Mouse (Mus musculus) heart, embryonic 15.5 days (tissue): ENCODE data around the gene Ncoa5. TPM values are rescaled to one million over a fixed set of nuclear protein-coding genes. Genes with fewer than 3 reads are reported as not detected.

Experiments
- ATAC-seq: fragments of 200-750 bp; cut with Nextera tagmentation; replicated peaks from 2 replicates; pipeline ENCODE4 v1.8.0; 2017; ENCODE audit warnings: low read depth, moderate TSS enrichment; ENCODE audit not compliant: insufficient number of reproducible peaks, insufficient read depth, low FRiP score
- H3K27ac ChIP-seq: fragments of 300-500 bp; sonication (generic); 2 replicates; pipeline ENCODE4 v1.5.1; 2015; ENCODE audit warnings: mild to moderate bottlenecking, inconsistent platforms
- H3K27me3 ChIP-seq: fragments of 300-500 bp; sonication (generic); 2 replicates; pipeline ENCODE4 v1.6.1; 2015; ENCODE audit warnings: inconsistent platforms
- H3K36me3 ChIP-seq: fragments of 300-500 bp; sonication (generic); 2 replicates; pipeline ENCODE4 v1.6.1; 2015; ENCODE audit warnings: mild to moderate bottlenecking, inconsistent platforms
- H3K4me1 ChIP-seq: fragments of 300-500 bp; sonication (generic); replicated peaks from 2 replicates; pipeline ENCODE4 v1.6.1; 2015; ENCODE audit warnings: inconsistent platforms
- H3K4me2 ChIP-seq: fragments of 300-500 bp; sonication (generic); 2 replicates; pipeline ENCODE4 v1.6.1; 2015; ENCODE audit warnings: inconsistent platforms, mild to moderate bottlenecking, moderate library complexity
- H3K4me3 ChIP-seq: fragments of 300-500 bp; sonication (generic); 2 replicates; pipeline ENCODE4 v1.5.1; 2015; ENCODE audit warnings: mild to moderate bottlenecking, inconsistent platforms
- H3K9ac ChIP-seq: fragments of 300-500 bp; sonication (generic); 2 replicates; pipeline ENCODE4 v1.6.1; 2015; ENCODE audit warnings: mild to moderate bottlenecking, inconsistent platforms
- H3K9me3 ChIP-seq: fragments of 300-500 bp; sonication (generic); replicated peaks from 2 replicates; pipeline ENCODE4 v1.6.1; 2016; ENCODE audit warnings: inconsistent platforms
- WGBS: fragments of 180-500 bp; shearing (Covaris S2); methylation state at CpG from one replicate; pipeline ENCODE4 v1.1.7; 2015; ENCODE audit warnings: mixed read lengths; 5-methylcytosine and 5-hydroxymethylcytosine counted together
- polyA plus RNA-seq: library from polyadenylated mRNA; unstranded; fragments of >200 nt; fragmentation: Nextera tagmentation; extraction: Ambion mirVana; gene quantifications from 2 replicates; pipeline ENCODE4 v1.2.1, GENCODE M21; 2015

Gene Ncoa5
- polyA plus RNA-seq, 1 experiment from 2014 or later = 38.6 TPM

DNA sequence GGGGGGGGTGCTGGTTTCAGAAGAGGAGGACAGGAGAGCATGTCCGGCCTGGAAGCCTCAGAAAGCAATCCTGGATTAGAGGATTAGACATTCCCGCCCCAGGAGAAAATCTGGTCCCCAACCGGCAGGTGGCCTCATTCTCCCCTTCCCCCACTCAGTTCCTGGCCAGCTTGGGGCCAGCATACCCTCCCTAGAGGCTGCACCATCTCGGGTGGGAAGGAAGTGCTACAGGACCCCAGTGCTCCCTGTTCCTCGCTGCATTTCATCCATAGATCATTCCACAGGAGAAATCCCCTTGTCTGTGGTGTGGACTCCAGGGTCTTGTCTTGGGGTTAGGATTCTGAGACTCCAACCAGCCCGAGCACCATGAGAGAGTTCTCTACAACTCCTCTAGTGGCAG lies 67.5 kb downstream of the Ncoa5 start:
- WGBS = 11% methylated on average over 6 of the region's 6 CpGs
- Histone ChIP-seq H3K4me2 (no peak overlapping the region), H3K9ac (no peak overlapping the region), H3K36me3 (no peaks in the 10 kb centered on the region), H3K4me1 (peaks cover 17% of the 10 kb centered on the region), H3K9me3 (no peaks in the 10 kb centered on the region), H3K4me3 (no peak overlapping the region), H3K27ac (no peak overlapping the region), H3K27me3 (peaks cover 90% of the 10 kb centered on the region)
- no peak for ATAC-seq

DNA sequence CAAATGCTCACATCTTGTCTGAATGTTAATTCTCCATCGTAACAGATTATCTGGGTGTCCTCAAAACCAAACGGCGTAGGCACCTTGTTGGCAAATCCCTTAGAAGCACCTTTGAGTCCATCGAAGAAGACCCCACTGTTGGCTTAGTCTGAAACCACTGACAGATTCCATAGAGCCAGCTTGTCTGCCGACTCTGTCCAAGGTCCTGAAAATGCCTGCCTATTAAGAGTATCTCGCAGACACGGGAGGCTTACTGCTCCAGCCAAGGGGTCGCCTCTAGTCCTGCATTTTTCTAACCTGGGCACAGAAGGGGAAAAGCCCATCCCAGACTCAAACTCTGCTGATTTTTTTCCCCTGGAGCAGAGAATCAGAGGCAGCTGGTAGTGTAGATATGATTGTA lies 68.3 kb downstream of the Ncoa5 start:
- H3K4me2 ChIP-seq = no peak overlapping the region
- no peak for ATAC-seq
- no peaks in the 10 kb centered on the region for H3K9me3 ChIP-seq
- WGBS = 15% methylated on average over 8 of the region's 8 CpGs
- H3K27ac ChIP-seq = no peak overlapping the region
- no peak overlapping the region for H3K4me3 ChIP-seq
- H3K9ac ChIP-seq = no peak overlapping the region
- H3K27me3 ChIP-seq = peaks cover 88% of the 10 kb centered on the region
- peaks cover 20% of the 10 kb centered on the region for H3K4me1 ChIP-seq
- H3K36me3 ChIP-seq = no peaks in the 10 kb centered on the region

DNA sequence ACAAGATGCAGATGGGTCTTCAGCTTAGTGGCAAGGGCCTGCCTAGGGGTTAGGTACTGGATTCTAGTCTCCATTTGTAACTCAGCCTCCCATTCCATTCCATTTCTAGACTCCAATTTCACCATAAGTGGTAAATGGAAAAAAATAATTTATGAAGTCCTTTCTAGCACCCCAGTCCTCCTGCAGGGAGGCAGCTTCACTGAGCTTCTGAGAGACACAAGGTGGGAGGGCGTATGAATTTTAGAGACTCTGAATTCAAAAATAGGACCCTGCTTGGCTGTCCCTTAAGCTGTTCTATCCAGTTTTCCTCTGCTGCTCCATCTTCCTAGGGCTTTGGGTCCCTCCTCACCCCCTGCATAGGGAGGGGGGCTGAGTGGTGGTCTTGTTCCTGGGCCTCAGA lies 69.7 kb downstream of the Ncoa5 start:
- Histone ChIP-seq H3K4me1 (peaks cover 22% of the 10 kb centered on the region), H3K27me3 (peaks cover 79% of the 10 kb centered on the region), H3K9me3 (no peaks in the 10 kb centered on the region), H3K36me3 (no peaks in the 10 kb centered on the region), H3K4me3 (no peak overlapping the region), H3K27ac (no peak overlapping the region), H3K9ac (no peak overlapping the region), H3K4me2 (no peak overlapping the region)
- WGBS = 90% methylated on average over 1 of the region's 1 CpGs
- ATAC-seq = no peak

- H3K4me1 ChIP-seq = peaks cover 22% of the 10 kb centered on the region
- H3K4me2 ChIP-seq = no peak overlapping the region
- H3K27ac ChIP-seq = no peak overlapping the region
- 47% methylated on average over 9 of the region's 9 CpGs for WGBS
- peaks cover 75% of the 10 kb centered on the region for H3K27me3 ChIP-seq
- no peak overlapping the region for H3K9ac ChIP-seq
- ATAC-seq = no peak
- no peaks in the 10 kb centered on the region for H3K9me3 ChIP-seq
- no peaks in the 10 kb centered on the region for H3K36me3 ChIP-seq
- H3K4me3 ChIP-seq = no peak overlapping the region
Measured at GRCm38 (mm10) chr2:164964242-164964894, 70.3 kb downstream of the Ncoa5 start.

- Histone ChIP-seq H3K36me3 (no peaks in the 10 kb centered on the region), H3K4me2 (no peak overlapping the region), H3K27me3 (peaks cover 53% of the 10 kb centered on the region), H3K4me1 (peaks cover 12% of the 10 kb centered on the region), H3K9me3 (no peaks in the 10 kb centered on the region), H3K4me3 (no peak overlapping the region), H3K9ac (no peak overlapping the region), H3K27ac (no peak overlapping the region)
- 30% methylated on average over 7 of the region's 7 CpGs for WGBS
- ATAC-seq = no peak
Measured at GRCm38 (mm10) chr2:164962183-164962580, 72.5 kb downstream of the Ncoa5 start.

GRCm38 (mm10) chr2:164961506-164962182 lies 73.0 kb downstream of the Ncoa5 start:
- Histone ChIP-seq H3K4me2 (peak overlapping the region; percentile 78), H3K4me3 (peak overlapping the region; percentile 58; the same call in 1 of the 2 replicates), H3K27me3 (peaks cover 48% of the 10 kb centered on the region), H3K36me3 (no peaks in the 10 kb centered on the region), H3K4me1 (peaks cover 12% of the 10 kb centered on the region), H3K9ac (no peak overlapping the region), H3K9me3 (no peaks in the 10 kb centered on the region), H3K27ac (no peak overlapping the region)
- ATAC-seq = no peak
- 9% methylated on average over 17 of the region's 17 CpGs for WGBS

DNA sequence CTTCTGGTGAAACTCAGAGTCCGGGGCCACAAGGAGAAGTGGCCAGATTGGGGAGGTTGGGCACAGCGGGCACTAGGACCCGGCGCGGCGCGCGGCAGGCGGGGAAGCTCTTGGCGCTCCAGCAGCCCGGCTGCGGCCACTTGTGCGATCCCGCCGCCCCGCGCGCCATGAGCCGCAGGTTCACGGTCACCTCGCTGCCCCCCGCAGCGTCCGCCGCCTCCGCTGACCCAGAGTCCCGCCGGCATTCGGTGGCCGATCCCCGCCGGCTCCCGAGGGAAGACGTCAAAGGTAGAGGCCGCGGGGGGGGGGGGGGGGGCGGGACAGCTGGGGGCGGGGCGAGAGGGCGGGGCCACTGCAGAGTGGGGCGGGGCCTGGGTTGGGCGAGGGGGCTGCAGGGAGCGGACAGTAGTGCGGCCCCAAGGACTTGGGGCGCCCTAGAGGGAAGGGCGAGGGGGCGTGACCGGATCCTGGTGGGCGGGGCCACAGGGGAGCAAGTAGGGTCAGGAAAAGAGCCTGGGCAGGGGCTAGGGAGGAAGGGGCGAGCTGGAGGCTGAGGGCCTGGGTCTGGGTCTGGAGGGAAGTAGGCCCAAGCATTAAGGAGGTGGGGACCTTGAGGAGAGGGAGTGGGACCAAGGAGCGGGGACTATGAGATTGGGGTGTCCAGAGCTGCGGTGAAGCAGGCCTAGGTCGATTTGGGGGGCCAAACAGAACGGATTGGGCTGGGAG lies 73.8 kb downstream of the Ncoa5 start, which contains the start of gene Slc12a5:
Slc12a5 (plus strand) TSS at position 87 of the 726 bp plus-strand sequence.
- H3K4me2 ChIP-seq = peak within 1 kb of the TSS; percentile 78
- WGBS = under 1% methylated on average over 27 of the region's 54 CpGs
- peaks cover 46% of the 10 kb centered on the region for H3K27me3 ChIP-seq
- peaks cover 12% of the 10 kb centered on the region for H3K4me1 ChIP-seq
- H3K27ac ChIP-seq = no peak within 1 kb of the TSS
- peak within 1 kb of the TSS; percentile 58 for H3K4me3 ChIP-seq
- peak; percentile 56 for ATAC-seq
- peak within 1 kb of the TSS; percentile 36 for H3K9ac ChIP-seq
- no peaks in the 10 kb centered on the region for H3K9me3 ChIP-seq
- no peaks in the 10 kb centered on the region for H3K36me3 ChIP-seq

GRCm38 (mm10) chr2:164957548-164958315 lies 76.9 kb downstream of the Ncoa5 start:
- Histone ChIP-seq H3K27me3 (peaks cover 46% of the 10 kb centered on the region), H3K27ac (no peak overlapping the region), H3K36me3 (no peaks in the 10 kb centered on the region), H3K4me3 (no peak overlapping the region), H3K9ac (no peak overlapping the region), H3K4me1 (peaks cover 19% of the 10 kb centered on the region), H3K4me2 (no peak overlapping the region), H3K9me3 (no peaks in the 10 kb centered on the region)
- no peak for ATAC-seq
- 62% methylated on average over 9 of the region's 9 CpGs for WGBS

- no peak for ATAC-seq
- H3K9me3 ChIP-seq = no peaks in the 10 kb centered on the region
Measured at GRCm38 (mm10) chr2:164956195-164956594, 78.5 kb downstream of the Ncoa5 start.

GRCm38 (mm10) chr2:164955725-164956124 lies 78.9 kb downstream of the Ncoa5 start:
- Histone ChIP-seq H3K4me2 (no peak overlapping the region), H3K27ac (no peak overlapping the region), H3K4me3 (no peak overlapping the region), H3K9me3 (no peaks in the 10 kb centered on the region), H3K36me3 (no peaks in the 10 kb centered on the region), H3K4me1 (peaks cover 9% of the 10 kb centered on the region; the same call in 1 of the 2 replicates), H3K27me3 (peaks cover 53% of the 10 kb centered on the region), H3K9ac (no peak overlapping the region)
- WGBS = 63% methylated on average over 4 of the region's 4 CpGs
- ATAC-seq = no peak

More at GRCm38 (mm10) chr2:164956195-164956594, 78.5 kb downstream of the Ncoa5 start:
- Histone ChIP-seq H3K4me2 (no peak overlapping the region), H3K27ac (no peak overlapping the region), H3K9ac (no peak overlapping the region), H3K4me3 (no peak overlapping the region), H3K36me3 (no peaks in the 10 kb centered on the region), H3K4me1 (peaks cover 14% of the 10 kb centered on the region), H3K27me3 (peaks cover 51% of the 10 kb centered on the region)
- 55% methylated on average over 5 of the region's 5 CpGs for WGBS

GRCm38 (mm10) chr2:164953224-164953623 lies 81.4 kb downstream of the Ncoa5 start:
- WGBS = under 1% methylated on average over 21 of the region's 21 CpGs
- H3K9me3 ChIP-seq = no peaks in the 10 kb centered on the region
- no peak overlapping the region for H3K27ac ChIP-seq
- H3K27me3 ChIP-seq = peaks cover 75% of the 10 kb centered on the region
- H3K4me3 ChIP-seq = no peak overlapping the region
- H3K36me3 ChIP-seq = no peaks in the 10 kb centered on the region
- peaks cover 23% of the 10 kb centered on the region for H3K4me1 ChIP-seq
- H3K4me2 ChIP-seq = peak overlapping the region; percentile 36
- peak; percentile 66 for ATAC-seq
- no peak overlapping the region for H3K9ac ChIP-seq
